Mouse (Mus musculus) intestine, postnatal 0 days (tissue): ENCODE data around the gene Gucy1b2. TPM values are rescaled to one million over a fixed set of nuclear protein-coding genes. Genes with fewer than 3 reads are reported as not detected.

Experiments
- ATAC-seq: fragments of 200-750 bp; cut with Nextera tagmentation; 2 replicates; pipeline ENCODE4 v1.8.0; 2017; ENCODE audit warnings: mild to moderate bottlenecking, moderate TSS enrichment, moderate library complexity
- H3K27ac ChIP-seq: fragments of 300-500 bp; sonication (generic); 2 replicates; pipeline ENCODE4 v1.5.1; 2014; ENCODE audit warnings: mild to moderate bottlenecking, low read depth, low read length, moderate library complexity
- H3K27me3 ChIP-seq: fragments of 300-500 bp; sonication (generic); replicated peaks from 2 replicates; pipeline ENCODE4 v1.6.1; 2014; ENCODE audit warnings: low read length, mixed read lengths; ENCODE audit not compliant: control insufficient read depth, insufficient read depth
- H3K36me3 ChIP-seq: fragments of 300-500 bp; sonication (generic); 2 replicates; pipeline ENCODE4 v1.6.1; 2014; ENCODE audit warnings: mild to moderate bottlenecking, moderate library complexity; ENCODE audit not compliant: control insufficient read depth, insufficient read depth
- H3K4me1 ChIP-seq: fragments of 300-500 bp; sonication (generic); replicated peaks from 2 replicates; pipeline ENCODE4 v1.6.1; 2014; ENCODE audit warnings: antibody characterized with exemption, low read length, mixed read lengths; ENCODE audit not compliant: control insufficient read depth, insufficient read depth
- H3K4me2 ChIP-seq: fragments of 300-500 bp; sonication (generic); replicated peaks from 2 replicates; pipeline ENCODE4 v1.6.1; 2014; ENCODE audit warnings: low read depth, mild to moderate bottlenecking, moderate library complexity
- H3K4me3 ChIP-seq: fragments of 300-500 bp; sonication (generic); 2 replicates; pipeline ENCODE4 v1.5.1; 2014; ENCODE audit warnings: low read depth, low read length
- H3K9ac ChIP-seq: fragments of 300-500 bp; sonication (generic); 2 replicates; pipeline ENCODE4 v1.6.1; 2014; ENCODE audit warnings: mild to moderate bottlenecking, low read depth, low read length
- H3K9me3 ChIP-seq: fragments of 300-500 bp; sonication (generic); 2 replicates; pipeline ENCODE4 v1.6.1; 2016; ENCODE audit warnings: mixed run types; ENCODE audit not compliant: control insufficient read depth
- CTCF ChIP-seq: sonication (generic); IDR thresholded peaks from 2 replicates; pipeline ENCODE4 v1.5.1; 2016; ENCODE audit warnings: low read depth, mild to moderate bottlenecking, control low read depth, antibody characterized with exemption, moderate library complexity
- WGBS: fragments of 180-500 bp; shearing (Covaris S2); extraction: QIAGEN DNeasy Blood & Tissue Kit; methylation state at CpG from one replicate; pipeline ENCODE4 v1.1.7; 2014; 5-methylcytosine and 5-hydroxymethylcytosine counted together
- polyA plus RNA-seq: library from polyadenylated mRNA; unstranded; fragments of >200 nt; fragmentation: Nextera tagmentation; extraction: Ambion mirVana; gene quantifications from 2 replicates; pipeline ENCODE4 v1.2.1, GENCODE M21; 2015

Gene Gucy1b2
- polyA plus RNA-seq, 1 experiment from 2014 or later, result 0.07 TPM

GRCm38 (mm10) chr14:62416007-62416741 is 39.9 kb downstream of the Gucy1b2 start:
- WGBS, result 77% methylated on average over 7 of the region's 7 CpGs
- no peaks in the 10 kb centered on the region for H3K4me1 ChIP-seq

GRCm38 (mm10) chr14:62395346-62395745 is 60.7 kb downstream of the Gucy1b2 start:
- Histone ChIP-seq H3K27ac (no peak overlapping the region), H3K4me1 (no peaks in the 10 kb centered on the region), H3K4me2 (no peak overlapping the region), H3K4me3 (no peak overlapping the region), H3K9ac (no peak overlapping the region), H3K36me3 (no peaks in the 10 kb centered on the region), H3K27me3 (no peaks in the 10 kb centered on the region), H3K9me3 (no peaks in the 10 kb centered on the region)
- WGBS, result 48% methylated on average over 2 of the region's 2 CpGs
- no peak for ATAC-seq
- TF ChIP-seq CTCF, result no peak

More at GRCm38 (mm10) chr14:62416007-62416741, 39.9 kb downstream of the Gucy1b2 start:
- Histone ChIP-seq H3K36me3 (no peaks in the 10 kb centered on the region), H3K9ac (no peak overlapping the region), H3K9me3 (no peaks in the 10 kb centered on the region), H3K27ac (no peak overlapping the region), H3K27me3 (no peaks in the 10 kb centered on the region), H3K4me2 (no peak overlapping the region), H3K4me3 (no peak overlapping the region)
- no peak for ATAC-seq
- no peak for TF ChIP-seq CTCF

- H3K4me2 ChIP-seq, result no peak overlapping the region
- no peak for ATAC-seq
- WGBS, result 78% methylated on average over 4 of the region's 4 CpGs
Measured at GRCm38 (mm10) chr14:62392754-62393153, 63.3 kb downstream of the Gucy1b2 start.

GRCm38 (mm10) chr14:62389729-62390536 is 66.2 kb downstream of the Gucy1b2 start:
- ATAC-seq, result no peak
- no peak overlapping the region for H3K4me2 ChIP-seq
- no peaks in the 10 kb centered on the region for H3K9me3 ChIP-seq
- no peak overlapping the region for H3K4me3 ChIP-seq
- H3K9ac ChIP-seq, result no peak overlapping the region
- no peak for TF ChIP-seq CTCF
- H3K36me3 ChIP-seq, result no peaks in the 10 kb centered on the region
- no peaks in the 10 kb centered on the region for H3K27me3 ChIP-seq
- no peaks in the 10 kb centered on the region for H3K4me1 ChIP-seq
- WGBS, result 78% methylated on average over 9 of the region's 9 CpGs
- H3K27ac ChIP-seq, result no peak overlapping the region

More at GRCm38 (mm10) chr14:62392754-62393153, 63.3 kb downstream of the Gucy1b2 start:
- H3K9ac ChIP-seq, result no peak overlapping the region
- TF ChIP-seq CTCF, result no peak
- no peak overlapping the region for H3K27ac ChIP-seq
- no peaks in the 10 kb centered on the region for H3K9me3 ChIP-seq
- no peak overlapping the region for H3K4me3 ChIP-seq
- H3K27me3 ChIP-seq, result no peaks in the 10 kb centered on the region
- no peaks in the 10 kb centered on the region for H3K36me3 ChIP-seq
- no peaks in the 10 kb centered on the region for H3K4me1 ChIP-seq

GRCm38 (mm10) chr14:62389064-62389728 is 66.9 kb downstream of the Gucy1b2 start:
- Histone ChIP-seq H3K36me3 (no peaks in the 10 kb centered on the region), H3K27me3 (no peaks in the 10 kb centered on the region), H3K9ac (no peak overlapping the region), H3K27ac (no peak overlapping the region), H3K4me2 (no peak overlapping the region), H3K4me3 (no peak overlapping the region), H3K9me3 (no peaks in the 10 kb centered on the region), H3K4me1 (no peaks in the 10 kb centered on the region)
- ATAC-seq, result no peak
- WGBS, result 77% methylated on average over 6 of the region's 6 CpGs
- no peak for TF ChIP-seq CTCF

- ATAC-seq, result no peak
- 81% methylated on average over 3 of the region's 3 CpGs for WGBS
Measured at GRCm38 (mm10) chr14:62383786-62384299, 72.2 kb downstream of the Gucy1b2 start.

More at GRCm38 (mm10) chr14:62383786-62384299, 72.2 kb downstream of the Gucy1b2 start:
- Histone ChIP-seq H3K4me2 (no peak overlapping the region), H3K36me3 (no peaks in the 10 kb centered on the region; the same call in 1 of the 2 replicates), H3K9me3 (no peaks in the 10 kb centered on the region), H3K4me3 (no peak overlapping the region), H3K4me1 (no peaks in the 10 kb centered on the region), H3K9ac (no peak overlapping the region), H3K27me3 (no peaks in the 10 kb centered on the region), H3K27ac (no peak overlapping the region)
- TF ChIP-seq CTCF, result no peak
